Mouse (Mus musculus): Measurements from ENCODE around the gene Hoxa9.

Gene Hoxa9

DNA sequence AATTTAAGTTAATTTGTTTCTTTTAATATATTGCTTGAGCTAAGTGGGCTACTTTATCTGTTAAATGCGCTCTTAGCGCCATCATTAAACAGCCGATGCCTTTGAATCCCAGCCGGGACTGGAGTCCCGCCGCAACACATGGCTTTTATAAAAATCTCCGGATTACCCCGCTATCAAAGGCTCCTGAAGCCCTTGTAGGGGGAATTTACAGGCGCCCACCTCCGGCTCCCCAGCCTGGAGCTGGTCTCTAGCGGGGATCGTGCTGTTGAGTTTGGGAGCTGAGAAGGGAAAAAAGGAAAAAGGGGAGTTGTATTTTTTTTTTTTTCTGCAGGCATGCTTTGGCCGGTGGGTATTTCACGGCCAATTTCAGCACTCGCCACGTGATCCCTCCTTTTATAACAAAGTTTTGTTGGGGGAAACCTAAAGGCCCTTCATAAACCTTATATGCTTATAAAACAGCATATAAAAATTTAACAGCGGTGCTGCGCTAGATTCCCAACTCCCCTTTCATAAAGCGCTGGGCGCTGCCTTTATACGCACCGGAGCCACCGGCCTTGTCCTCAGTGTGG, 13.7 kb upstream of the Hoxa9 start:
- 4% methylated on average over 23 of the region's 23 CpGs for WGBS

DNA sequence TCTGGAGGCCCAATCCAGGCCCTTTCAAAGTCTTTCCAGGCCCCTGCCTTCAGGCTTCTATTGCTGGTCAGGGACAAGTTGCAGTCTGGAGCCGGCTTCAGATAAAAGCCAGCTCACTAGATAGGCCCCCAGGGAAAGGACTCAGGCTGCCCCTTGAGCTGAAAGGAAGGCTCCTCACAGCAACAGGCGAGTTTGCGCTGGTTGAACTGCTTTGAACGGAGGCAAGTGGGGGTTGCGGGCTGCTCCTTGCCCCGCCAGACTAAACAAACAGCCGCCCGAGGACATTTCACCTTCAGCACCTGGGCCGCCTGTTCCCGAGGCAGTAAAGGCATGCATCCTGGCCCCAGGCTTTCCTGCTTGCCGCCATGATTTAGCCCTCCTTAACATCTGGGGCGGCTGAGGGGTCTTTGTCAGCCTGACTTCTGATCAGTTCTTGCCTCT, 12.8 kb upstream of the Hoxa9 start:
- WGBS = 3% methylated on average over 12 of the region's 12 CpGs

DNA sequence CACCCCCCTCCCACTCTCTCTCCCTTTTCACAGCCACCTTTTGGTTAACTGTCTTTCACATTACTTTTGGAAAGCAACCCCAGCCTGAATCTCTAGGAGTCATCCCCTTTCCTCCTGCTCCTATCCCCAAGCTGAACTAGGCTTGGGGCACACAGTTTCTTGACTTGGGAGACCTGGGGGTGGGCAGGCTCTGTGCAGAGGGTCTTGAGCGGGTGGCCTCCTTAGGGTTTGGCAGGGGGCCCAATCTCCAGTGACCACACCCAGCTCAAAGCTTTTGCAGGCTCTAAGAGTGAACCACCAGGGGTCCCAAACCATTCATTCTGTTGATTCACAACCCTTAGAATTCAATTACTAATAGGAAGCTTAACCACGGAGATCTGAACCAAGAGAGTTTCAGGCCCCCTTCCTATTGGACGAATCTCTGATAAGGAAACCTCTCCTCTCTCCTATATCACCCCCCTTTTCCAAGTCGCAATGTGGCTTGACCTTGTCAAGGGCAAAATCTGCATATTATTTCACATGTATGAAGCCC, 12.0 kb upstream of the Hoxa9 start:
- WGBS = 5% methylated on average over 4 of the region's 4 CpGs

DNA sequence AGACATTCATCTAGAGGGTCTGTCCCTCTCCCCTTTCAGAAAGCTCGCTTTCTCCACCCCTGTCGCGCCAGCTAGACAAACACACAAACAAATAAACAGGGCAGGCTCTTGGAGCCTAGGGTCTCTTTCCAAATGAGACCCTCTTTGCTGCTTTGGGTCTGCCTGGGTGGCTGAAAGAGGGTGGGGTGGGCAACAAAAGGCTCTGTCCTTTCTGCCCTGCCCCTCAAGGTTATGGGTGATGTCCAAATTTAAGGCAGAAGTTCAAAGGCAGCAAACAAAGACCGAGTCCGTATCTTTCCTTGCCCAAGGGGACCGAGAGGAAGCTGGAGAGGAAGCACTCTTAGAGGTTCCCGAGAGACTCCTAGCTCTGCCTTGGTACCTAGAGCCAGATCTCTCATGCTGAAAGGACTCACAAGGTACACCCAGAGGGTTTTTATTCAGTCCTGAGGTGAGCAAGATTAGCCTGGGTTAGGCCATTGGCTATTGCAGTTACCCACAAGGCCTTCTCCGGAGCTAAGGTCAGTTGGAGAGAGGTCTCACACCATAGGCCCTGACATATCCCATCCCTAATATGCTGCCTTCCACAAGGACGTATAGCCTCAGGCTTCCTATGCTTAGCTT, 10.2 kb upstream of the Hoxa9 start:
- 9% methylated on average over 9 of the region's 9 CpGs for WGBS

DNA sequence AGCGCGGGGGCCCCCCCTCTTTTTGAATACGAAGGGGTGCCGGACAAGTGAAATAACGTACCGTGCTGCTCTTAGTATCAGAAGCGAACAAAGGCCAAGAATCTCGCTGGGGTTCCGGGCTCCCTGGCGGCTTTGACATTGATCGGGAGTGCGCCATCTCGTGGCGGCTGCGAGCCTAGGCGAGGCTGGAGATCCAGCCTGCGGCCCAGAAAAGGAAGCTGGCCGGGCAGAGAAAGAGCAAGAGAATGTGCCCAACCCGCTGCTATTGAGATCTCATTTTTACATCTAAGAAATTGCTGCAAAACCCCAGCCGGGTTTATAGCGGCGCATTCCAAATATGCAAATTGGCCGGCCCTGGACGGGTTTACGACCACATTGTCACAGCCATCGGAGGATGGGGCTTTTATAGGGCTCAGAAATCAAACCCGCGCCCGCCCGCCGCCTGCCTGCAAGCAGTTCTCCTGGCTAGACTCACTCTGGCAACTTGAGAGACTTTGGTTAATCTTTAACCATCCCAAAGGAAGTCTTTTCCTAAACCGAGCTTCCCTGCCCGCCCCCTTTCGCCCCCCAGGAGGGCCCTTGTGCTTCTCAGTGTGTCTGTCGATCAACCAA, 9.6 kb upstream of the Hoxa9 start, which contains the start of gene Hoxa10:
Hoxa10 (minus strand) TSS at position 466 of the 612 bp plus-strand sequence.
- WGBS = 2% methylated on average over 35 of the region's 35 CpGs

DNA sequence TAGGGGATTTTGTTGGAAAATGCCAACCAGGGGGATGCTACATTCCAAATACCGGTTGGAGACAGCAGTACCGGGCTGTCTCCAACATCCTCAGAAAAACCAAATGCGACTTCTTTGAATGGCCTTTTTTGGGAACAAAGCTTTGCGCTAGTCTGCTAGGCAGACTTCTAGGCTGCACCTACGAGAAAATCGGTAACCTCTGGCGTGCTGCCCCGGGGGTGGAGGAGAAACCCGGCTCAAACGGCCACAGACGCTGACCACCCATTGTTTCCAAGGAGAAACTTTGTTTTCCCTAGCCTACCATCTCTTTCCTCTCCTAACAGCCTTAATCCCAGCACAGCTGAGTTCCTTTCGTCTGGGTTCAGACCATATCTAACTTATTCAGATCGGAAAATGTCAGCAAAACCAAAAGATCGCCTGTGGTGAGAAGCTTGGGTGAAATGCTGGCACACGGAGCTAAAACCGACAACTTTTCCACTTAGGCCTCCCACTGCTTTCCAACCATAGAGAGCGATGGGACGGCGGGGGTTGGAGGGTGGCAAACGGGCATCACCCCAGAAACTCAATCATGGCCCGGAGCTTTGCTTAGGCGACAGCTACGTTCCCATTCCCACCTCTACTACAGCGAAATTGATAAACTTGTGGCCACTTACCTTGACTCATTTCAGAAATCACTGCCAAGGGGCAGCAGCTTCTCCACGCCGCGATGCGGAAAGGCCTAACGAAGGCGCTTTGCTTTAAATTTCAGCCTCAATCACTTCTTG, 8.9 kb upstream of the Hoxa9 start:
- 3% methylated on average over 30 of the region's 30 CpGs for WGBS

DNA sequence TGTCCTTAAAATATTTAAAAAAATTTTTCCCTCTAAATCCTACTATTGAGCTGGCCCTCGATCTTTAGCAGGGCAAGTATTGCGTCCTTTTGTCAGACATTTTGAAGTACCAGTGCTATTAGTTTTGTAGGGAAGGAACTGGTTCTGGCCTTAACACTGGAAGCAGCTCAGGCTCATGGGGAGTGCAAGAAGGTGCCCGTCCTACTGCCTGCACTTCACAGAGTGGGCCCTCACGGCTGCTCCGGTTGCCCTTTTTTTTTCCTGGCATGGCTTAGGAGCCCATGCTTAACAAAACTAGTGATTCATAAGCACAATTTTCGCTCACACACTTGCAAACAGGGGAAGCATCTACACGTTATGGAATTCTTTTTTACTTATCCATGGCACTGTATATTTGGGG, 8.1 kb upstream of the Hoxa9 start:
- 6% methylated on average over 7 of the region's 7 CpGs for WGBS

DNA sequence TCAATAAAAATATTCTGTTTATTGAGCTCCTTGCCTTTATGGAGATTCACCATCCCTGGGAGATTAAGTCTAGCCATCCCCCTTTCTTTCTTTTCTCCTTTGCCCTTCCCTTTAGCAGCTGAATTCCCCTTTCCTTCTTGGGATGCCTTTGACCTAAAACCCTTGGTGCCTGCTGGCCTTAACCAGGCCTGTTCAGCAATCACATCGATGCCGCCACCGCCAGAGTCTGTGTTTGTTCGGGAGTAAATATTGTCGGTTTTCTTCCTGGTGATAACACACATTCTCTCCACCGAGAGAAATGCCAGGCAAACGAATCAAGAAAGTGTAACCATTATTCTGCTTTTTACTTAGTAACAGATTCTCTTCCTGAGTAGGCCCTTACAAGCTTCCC, 7.3 kb upstream of the Hoxa9 start:
- WGBS = 9% methylated on average over 7 of the region's 7 CpGs

DNA sequence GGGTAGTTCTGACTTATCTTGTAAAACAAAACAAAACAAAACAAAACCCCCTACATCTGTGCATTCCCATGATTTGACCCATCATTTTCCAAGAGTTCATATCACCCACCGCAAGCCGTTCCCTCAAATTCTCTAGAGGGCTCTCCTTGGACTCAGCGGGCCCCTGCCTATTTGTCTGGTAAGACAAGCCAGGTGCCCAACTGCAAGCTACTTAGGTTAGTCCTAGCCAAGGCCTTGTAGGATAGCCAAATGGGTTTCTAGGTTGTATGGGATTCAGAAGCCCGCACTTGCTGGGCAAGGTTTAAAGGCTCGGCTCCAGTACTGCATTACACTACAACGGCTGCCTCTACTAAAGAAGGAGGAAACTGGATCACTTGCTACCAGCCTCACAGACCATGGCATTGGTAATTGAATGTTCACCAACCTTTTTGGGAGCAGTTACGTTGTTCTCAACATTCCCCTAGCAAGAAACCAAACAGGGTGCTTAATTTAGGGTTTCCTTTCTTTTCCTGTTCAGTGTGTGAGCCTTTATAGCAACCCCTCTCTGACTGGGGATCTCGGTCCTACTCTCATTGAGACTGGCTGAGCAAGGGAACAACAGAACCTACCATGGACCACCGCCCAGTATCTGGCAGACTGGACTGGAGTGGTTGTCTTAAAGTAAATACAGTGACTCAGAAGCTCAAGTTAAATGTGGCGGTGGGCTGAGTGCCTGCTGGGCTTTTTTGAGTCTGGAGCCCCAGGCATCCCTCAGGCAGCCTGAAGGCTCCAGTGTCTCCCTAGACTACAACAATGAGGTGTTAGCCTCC, 6.7 kb upstream of the Hoxa9 start:
- 11% methylated on average over 10 of the region's 10 CpGs for WGBS

DNA sequence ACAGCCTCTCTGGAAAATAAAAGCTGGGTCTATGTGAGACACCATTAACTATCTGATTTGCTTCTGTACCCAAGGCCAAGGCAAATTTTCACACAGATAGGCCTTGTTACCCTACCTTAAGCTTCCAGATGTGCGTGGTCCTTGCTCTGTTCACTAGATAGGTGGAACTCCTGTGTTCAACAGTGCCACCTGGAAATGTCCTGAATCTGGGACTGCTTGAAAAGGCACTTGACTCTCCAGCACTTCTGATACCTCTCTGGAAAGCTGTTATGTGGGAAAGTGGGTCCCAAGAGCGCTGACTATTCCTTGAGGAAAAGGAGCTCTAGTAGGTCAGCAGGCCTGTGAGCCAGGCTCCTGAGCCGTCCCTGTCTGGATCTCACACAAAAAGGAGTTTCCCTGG, 5.9 kb upstream of the Hoxa9 start:
- WGBS = 14% methylated on average over 3 of the region's 3 CpGs

DNA sequence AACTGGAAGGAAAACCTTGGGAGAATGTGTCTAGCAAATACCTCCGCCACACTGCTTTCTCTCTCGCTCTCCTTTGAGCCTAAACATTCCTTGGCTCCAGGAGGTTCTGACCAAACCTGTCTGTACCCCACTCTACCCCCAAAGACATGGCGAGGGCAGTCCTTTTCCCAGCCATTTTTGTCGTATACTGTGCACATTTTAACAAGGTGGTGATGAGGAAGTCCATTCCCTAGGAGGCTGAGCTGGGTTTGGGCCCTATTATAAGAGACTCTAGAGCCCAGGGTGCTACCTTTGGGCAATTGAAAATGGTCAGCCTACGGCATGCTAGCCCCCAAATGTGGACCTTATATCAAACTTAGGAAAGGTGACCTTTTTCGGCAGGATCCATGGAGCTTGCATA, 5.0 kb upstream of the Hoxa9 start:
- WGBS = 21% methylated on average over 6 of the region's 6 CpGs

DNA sequence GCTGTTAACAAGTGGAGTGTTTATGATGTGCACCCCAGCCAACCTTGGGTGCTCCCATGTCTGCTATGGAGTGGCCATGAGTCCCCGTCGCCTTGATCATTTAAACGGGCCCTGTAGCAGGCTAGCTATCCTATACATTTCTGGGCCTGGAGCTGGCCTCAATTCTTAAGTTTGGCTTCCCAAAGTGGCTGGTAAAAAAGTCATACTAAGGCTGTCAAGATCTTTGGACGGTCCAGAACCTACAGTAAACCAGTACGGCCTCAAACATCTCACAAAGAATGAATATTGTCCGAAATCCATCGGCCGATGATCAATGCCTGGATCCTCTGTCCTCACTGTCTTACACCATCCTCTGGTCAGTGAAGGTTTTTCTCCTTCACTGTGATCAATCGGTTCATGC, 4.4 kb upstream of the Hoxa9 start:
- WGBS = 27% methylated on average over 9 of the region's 9 CpGs

DNA sequence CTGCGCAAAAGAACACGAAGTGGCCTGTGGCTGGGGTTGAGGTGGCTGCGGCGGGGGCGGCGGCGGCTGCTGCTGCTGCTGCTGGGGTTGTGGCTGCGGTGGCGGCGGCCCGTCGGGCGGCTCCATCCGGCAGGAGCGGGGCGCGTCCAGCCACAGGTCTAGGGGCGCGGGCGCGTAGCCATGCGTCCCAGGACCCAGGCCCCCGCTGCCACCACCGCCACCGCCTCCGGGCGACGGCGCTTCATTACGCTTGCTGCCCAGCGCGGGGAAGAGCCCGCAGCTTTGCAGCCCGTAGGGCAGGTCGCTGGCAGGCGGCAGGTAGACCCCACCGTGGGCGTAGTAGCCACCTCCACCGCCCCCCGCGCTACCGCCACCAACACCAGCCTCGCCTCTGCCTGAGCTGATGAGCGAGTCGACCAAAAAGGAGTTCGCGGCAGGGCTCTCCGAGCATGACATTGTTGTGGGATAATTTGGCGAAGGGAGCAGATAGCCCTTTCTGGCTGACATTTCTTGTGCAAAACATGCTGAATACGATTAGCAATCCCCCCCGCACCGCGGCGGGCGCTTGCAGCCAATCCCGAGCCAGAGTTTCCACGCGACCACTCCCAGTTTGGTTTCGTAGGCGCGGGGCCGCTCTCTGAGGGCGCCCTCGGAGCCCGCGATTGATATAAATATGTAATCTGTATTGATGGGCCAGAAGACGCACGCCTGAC, 3.7 kb upstream of the Hoxa9 start:
- 2% methylated on average over 67 of the region's 68 CpGs for WGBS

DNA sequence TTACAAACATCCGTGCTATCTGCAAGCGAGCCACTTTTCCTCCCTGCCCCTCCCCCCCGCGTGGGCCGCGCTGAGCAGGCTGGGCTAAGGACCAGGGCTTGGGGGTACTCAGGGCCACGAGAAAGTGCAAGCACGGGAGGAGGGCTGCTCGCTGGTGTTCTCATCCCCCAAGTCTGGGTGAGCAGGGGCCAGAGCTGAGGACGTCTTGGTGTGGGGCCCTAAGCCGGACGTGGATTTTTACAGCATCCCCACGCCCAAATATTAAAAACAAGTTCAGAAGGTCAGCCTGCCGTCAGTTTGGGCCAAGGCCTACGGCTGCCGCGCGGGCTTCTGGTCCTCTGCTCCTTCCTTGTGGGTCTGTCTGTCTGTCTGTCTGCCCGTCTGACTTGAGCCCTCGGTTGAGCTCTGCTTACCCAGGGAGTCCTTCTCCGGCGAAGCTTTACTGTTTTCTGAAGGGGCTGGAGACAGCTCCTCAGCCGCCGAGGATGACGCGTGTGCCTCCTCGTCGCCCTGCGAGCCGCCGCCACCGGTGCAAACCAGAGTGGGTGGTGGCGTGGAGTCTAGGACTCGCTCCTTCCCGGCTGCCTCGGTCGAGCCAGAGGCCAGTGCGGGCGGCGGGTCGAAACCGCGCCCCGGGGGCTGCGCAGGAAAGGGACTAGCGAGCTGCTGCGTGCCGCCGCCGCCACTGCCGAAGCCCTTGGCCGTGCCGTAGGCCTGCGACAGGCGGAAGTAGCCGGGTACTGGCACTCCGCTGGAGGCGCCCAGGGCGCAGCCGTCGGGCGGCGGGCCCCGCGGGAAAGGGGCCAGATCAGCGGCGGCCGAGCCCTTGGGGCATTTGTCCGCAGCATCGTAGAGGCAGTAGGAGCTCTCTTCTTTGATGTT, 2.9 kb upstream of the Hoxa9 start:
- 2% methylated on average over 70 of the region's 70 CpGs for WGBS

DNA sequence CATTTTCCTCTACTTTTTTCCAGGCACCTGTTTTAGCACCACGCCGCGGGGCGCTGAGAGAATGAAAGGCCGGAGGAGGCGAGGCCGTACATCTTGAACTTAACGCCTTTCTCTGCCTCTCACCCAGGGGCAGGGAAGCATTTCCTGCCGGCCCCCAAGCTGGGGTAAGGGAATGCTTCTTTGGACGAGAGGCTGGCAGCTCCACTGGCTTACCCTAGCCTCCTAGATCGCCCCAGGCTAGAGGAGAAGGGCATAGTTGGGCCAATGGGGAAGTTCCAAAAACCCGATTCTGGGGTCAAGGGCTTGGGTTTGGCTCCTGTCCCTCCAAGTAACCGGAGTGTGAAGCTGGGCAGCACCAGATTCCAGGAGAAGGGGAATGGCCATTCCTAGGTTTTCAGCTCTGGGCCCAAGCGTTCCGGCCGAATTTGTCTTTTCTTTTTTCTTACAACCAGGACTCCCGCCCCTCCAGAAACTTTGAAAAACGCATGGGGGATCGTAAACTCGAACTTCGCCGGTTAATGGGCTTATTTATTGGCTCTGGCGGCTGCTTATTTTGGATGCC, 2.2 kb upstream of the Hoxa9 start:
- 4% methylated on average over 23 of the region's 23 CpGs for WGBS

DNA sequence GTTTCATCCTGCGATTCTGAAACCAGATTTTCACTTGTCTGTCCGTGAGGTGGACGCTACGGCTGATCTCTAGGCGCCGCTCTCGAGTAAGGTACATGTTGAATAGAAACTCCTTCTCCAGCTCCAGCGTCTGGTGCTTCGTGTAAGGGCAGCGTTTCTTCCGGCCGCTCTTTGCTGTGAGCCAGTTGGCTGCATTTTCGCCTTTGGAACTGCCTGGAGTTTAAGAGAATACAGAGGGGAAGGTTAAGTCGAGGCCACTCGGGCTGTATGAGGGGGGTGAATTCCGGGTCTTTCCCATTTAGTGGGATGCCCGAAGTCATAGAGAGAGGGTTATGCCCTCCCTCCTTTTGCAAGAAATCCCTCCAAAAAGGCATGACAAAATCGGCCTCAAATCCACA, 1.7 kb upstream of the Hoxa9 start:
- 3% methylated on average over 18 of the region's 18 CpGs for WGBS

DNA sequence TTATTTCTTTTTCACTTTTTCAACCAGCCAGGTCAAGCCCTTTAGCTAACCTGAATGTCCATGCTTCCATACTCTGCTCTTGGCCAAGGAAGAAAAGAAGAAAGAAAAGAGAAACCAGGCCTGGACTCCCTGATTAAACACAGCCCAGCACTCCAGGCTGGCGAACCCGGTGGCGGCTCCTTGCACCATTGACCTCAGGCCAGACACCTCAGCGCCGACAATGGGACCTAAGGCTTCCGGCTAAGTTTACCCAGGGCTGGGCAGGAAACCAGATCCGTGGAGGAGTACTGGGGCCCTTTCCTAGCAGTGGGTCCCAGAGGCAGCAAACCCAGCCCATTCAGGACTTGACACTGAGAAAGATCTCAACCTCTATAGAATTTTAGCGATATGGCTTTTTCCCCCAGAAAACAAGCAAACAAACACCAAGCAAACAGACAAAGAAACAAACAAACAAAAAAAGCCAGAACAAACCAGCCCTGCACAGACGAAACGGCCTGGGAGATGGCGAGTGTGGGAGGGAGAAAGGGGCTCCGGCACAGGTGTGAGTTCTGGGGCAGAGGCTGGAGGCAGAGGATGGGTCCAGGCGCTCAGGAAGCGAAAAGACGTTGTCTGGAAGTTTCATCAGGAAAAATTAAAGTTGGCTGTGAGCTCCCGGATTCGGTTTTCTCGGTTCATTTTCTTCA, 1.1 kb upstream of the Hoxa9 start:
- 3% methylated on average over 18 of the region's 18 CpGs for WGBS

DNA sequence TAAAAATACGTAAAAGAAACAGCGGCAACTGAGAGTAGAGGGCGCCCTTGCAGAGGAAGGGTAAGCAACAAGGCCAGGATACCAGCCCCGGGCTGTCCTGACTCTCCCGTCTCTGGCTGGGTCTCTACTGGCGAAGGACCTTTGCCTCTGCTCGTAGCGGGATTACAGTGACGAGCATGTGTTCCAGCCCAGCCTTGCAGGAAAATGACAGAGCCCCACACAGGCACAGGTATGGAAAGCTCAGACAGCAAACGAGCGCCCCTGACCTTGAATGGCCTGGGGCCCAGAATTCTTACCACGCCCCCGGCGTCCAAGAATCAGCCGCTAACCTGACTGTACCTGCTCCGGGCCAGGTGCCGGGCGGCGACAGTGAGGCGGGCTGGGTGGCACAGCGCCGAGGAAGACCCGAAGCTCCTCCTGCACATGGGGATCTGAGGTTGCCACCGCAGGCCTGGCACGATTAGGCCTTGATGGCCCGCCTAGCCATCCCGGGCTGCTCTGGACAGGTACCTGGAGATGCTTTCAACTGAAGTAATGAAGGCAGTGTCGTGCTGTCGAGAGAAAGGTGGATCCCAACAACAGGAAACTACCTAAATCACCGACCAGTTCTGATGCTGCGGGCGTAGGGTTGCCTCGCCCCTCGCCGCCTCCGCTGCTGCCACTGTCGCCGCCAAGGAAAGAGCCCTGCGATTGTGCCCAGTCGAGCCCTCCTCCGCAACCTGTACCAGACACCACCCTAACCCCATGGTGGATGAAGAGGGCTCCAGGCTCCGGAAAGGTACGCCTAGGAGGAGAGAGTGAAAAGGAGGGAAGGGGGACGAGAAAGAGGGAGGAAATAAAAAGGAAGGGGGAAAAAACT, 1.1 kb downstream of the Hoxa9 start:
- WGBS = 3% methylated on average over 44 of the region's 44 CpGs

Measured in cerebral cortex, adult 2 months (tissue).